Mouse (Mus musculus) layer of hippocampus, adult 2 months (tissue): ENCODE data around the gene Krt1. TPM values are rescaled to one million over a fixed set of nuclear protein-coding genes. Genes with fewer than 3 reads are reported as not detected.
A peak's percentile ranks its signal among the peaks of the same experiment; 100 is the strongest.

ENCODE experiments used
- DNase-seq, 2 experiments: peaks; one replicate each; pipeline ENCODE4 v3.0.0; 2022; ENCODE audit warnings: low spot score in 2 of 2
- H3K27ac ChIP-seq: fragments of 200-600 bp; 2 replicates; pipeline ENCODE4 v1.8.1; 2022
- H3K4me3 ChIP-seq: fragments of 200-600 bp; 2 replicates; pipeline ENCODE4 v1.8.1; 2022; ENCODE audit warnings: mild to moderate bottlenecking
- CTCF ChIP-seq: fragments of 200-600 bp; conservative IDR thresholded peaks from 2 replicates; pipeline ENCODE4 v1.8.1; 2022; ENCODE audit warnings: antibody characterized with exemption, mild to moderate bottlenecking, moderate library complexity
- microRNA-seq, 2 experiments: library from miRNA; unstranded; fragments of <30 nt; microRNA quantifications; one replicate each; pipeline ENCODE4 v1.2.0; 2021
- total RNA-seq, 2 experiments: library from RNA; stranded (reverse); gene quantifications; 2 replicates each; pipeline ENCODE4 v1.2.3; 2021

Krt1 gene
- total RNA-seq, 2 experiments from 2014 or later = 1.6 to 3.9 TPM

GRCm38 (mm10) chr15:101854294-101854693 is 3.7 kb upstream of the Krt1 start:
- no peak for TF ChIP-seq CTCF
- Histone ChIP-seq H3K27ac (peak overlapping the region; percentile 39; the same call in 1 of the 2 replicates), H3K4me3 (no peak overlapping the region)
- DNase-seq = no peak

- no peak for TF ChIP-seq CTCF
- DNase-seq = no peak
- no peak overlapping the region for H3K27ac ChIP-seq
- no peak overlapping the region for H3K4me3 ChIP-seq
Observed at GRCm38 (mm10) chr15:101852571-101852970, 2.0 kb upstream of the Krt1 start.

GRCm38 (mm10) chr15:101845971-101846403 is 4.6 kb downstream of the Krt1 start:
- Histone ChIP-seq H3K4me3 (peak overlapping the region; percentile 56), H3K27ac (peak overlapping the region; percentile 88)
- peak; percentile 44 to 62 for DNase-seq
- no peak for TF ChIP-seq CTCF

- H3K4me3 ChIP-seq = no peak overlapping the region
- H3K27ac ChIP-seq = no peak overlapping the region
- DNase-seq = no peak
- TF ChIP-seq CTCF = no peak
Observed at GRCm38 (mm10) chr15:101843192-101843591, 7.4 kb downstream of the Krt1 start.

- H3K27ac ChIP-seq = no peak overlapping the region
- DNase-seq = no peak
Observed at GRCm38 (mm10) chr15:101834784-101835328, 15.7 kb downstream of the Krt1 start.

GRCm38 (mm10) chr15:101833131-101833530 is 17.5 kb downstream of the Krt1 start:
- no peak overlapping the region for H3K4me3 ChIP-seq
- no peak overlapping the region for H3K27ac ChIP-seq
- no peak for TF ChIP-seq CTCF
- DNase-seq = no peak

More at GRCm38 (mm10) chr15:101834784-101835328, 15.7 kb downstream of the Krt1 start:
- H3K4me3 ChIP-seq = no peak overlapping the region
- peak; percentile 27; the same call in 1 of the 2 replicates for TF ChIP-seq CTCF

- no peak overlapping the region for H3K4me3 ChIP-seq
- 0 out of 2 replicates have a peak, but pooled peaks have one; percentile 10 for TF ChIP-seq CTCF
- H3K27ac ChIP-seq = no peak overlapping the region
- DNase-seq = no peak
Observed at GRCm38 (mm10) chr15:101829441-101829840, 21.2 kb downstream of the Krt1 start.

GRCm38 (mm10) chr15:101821786-101822185 is 28.8 kb downstream of the Krt1 start:
- no peak for TF ChIP-seq CTCF
- no peak for DNase-seq
- Histone ChIP-seq H3K4me3 (no peak overlapping the region), H3K27ac (no peak overlapping the region)

- DNase-seq = no peak
- peak within 1 kb of the TSS; percentile 36 for H3K4me3 ChIP-seq
- H3K27ac ChIP-seq = peak within 1 kb of the TSS; percentile 76
- TF ChIP-seq CTCF = no peak
Observed at GRCm38 (mm10) chr15:101817875-101818274, 32.7 kb downstream of the Krt1 start, which contains the start of gene Krt2. Gene Krt2 (minus strand): TSS chr15:101818169.

GRCm38 (mm10) chr15:101803052-101803822 is 47.4 kb downstream of the Krt1 start:
- peak in 1 of 2 experiments; percentile 74 for DNase-seq
- H3K4me3 ChIP-seq = no peak overlapping the region
- TF ChIP-seq CTCF = no peak
- peak overlapping the region; percentile 74 for H3K27ac ChIP-seq

GRCm38 (mm10) chr15:101802296-101802835 is 48.2 kb downstream of the Krt1 start, which contains the start of gene Krt73:
Gene Krt73 (minus strand): TSS chr15:101802346.
- Histone ChIP-seq H3K27ac (peak within 1 kb of the TSS; percentile 74), H3K4me3 (no peak within 1 kb of the TSS)
- DNase-seq = no peak
- no peak for TF ChIP-seq CTCF

Small RNA genes lying within 50 kb of the gene (microRNA-seq; reads per million reads assigned to microRNA genes)
- gene Gm44356 = 0 reads per million in 2 experiments

Other genes with a start within 250 kb of the Krt1 start
- not detected for gene Gm5414, start 222.6 kb downstream of the Krt1 start, total RNA-seq
- not detected for gene Gm5478, start 203.4 kb downstream of the Krt1 start, total RNA-seq
- gene Krt6b, start 170.5 kb downstream of the Krt1 start, total RNA-seq = not detected
- not detected for gene Krt6a, start 156.5 kb downstream of the Krt1 start, total RNA-seq
- under 1 TPM; 0.15 to 0.47 TPM for gene Krt5, start 137.9 kb downstream of the Krt1 start, total RNA-seq
- not detected for gene Krt71, start 107.7 kb downstream of the Krt1 start, total RNA-seq
- gene Krt72, start 64.3 kb downstream of the Krt1 start, total RNA-seq = not detected
- gene Krt73, start 48.4 kb downstream of the Krt1 start, total RNA-seq = 1 to 10 TPM; 6.3 to 8.0 TPM
- gene Krt2, start 32.6 kb downstream of the Krt1 start, total RNA-seq = 1 to 10 TPM; 7.0 to 8.0 TPM
- 10 to 100 TPM; 13.3 to 16.2 TPM for gene Krt77, start 18.9 kb upstream of the Krt1 start, total RNA-seq
- gene Krt76, start 42.1 kb upstream of the Krt1 start, total RNA-seq = not detected
- gene Krt4, start 73.9 kb upstream of the Krt1 start, total RNA-seq = not detected
- not detected for gene Krt79, start 89.5 kb upstream of the Krt1 start, total RNA-seq
- not detected for gene Krt78, start 103.5 kb upstream of the Krt1 start, total RNA-seq
- under 1 TPM in 1 of 2 experiments, not detected in 1; 0.26 TPM for gene Krt8, start 153.7 kb upstream of the Krt1 start, total RNA-seq
- gene Krt18, start 177.4 kb upstream of the Krt1 start, total RNA-seq = under 1 TPM; 0.32 to 0.67 TPM
- 100 to 1,000 TPM; 196 to 199 TPM for gene Eif4b, start 223.0 kb upstream of the Krt1 start, total RNA-seq
- gene Tns2, start 249.6 kb upstream of the Krt1 start, total RNA-seq = 10 to 100 TPM; 18.4 to 25.0 TPM